Mouse (Mus musculus): ENCODE measurements around the gene Rnase12. TPM values are rescaled to one million over a fixed set of nuclear protein-coding genes. Genes with fewer than 3 reads are reported as not detected.
A peak's percentile ranks its signal among the peaks of the same experiment; 100 is the strongest.

Rnase12 gene
- total RNA-seq (2021): not detected
- long read RNA-seq, experiment 1: 0 reads
- long read RNA-seq, experiment 2: 0 reads

- DNase-seq (ENCODE audit: low spot score in 2 of 2): no peak
- intact Hi-C loops (cut with DNase I): no loop called here
These were observed at the start of gene Rnase12 for GRCm38 (mm10) chr14:51057401-51057831. Rnase12 (minus strand) TSS chr14:51057661.

- no peak for DNase-seq (ENCODE audit: low spot score in 2 of 2)
- intact Hi-C loops (cut with DNase I): no loop called here
These were observed 49.0 kb upstream of the Rnase12 start for GRCm38 (mm10) chr14:51106449-51106967.

- intact Hi-C loops (cut with DNase I): loop anchor here (2.0 to 5.0 kb wide), 4 partner anchors 70 to 243 kb away; no protein-coding TSS in a partner anchor
- no peak for DNase-seq (ENCODE audit: low spot score in 2 of 2)
These were observed 46.9 kb upstream of the Rnase12 start for GRCm38 (mm10) chr14:51104366-51104765.

GRCm38 (mm10) chr14:51103217-51103616 is 45.8 kb upstream of the Rnase12 start:
- DNase-seq (ENCODE audit: low spot score in 2 of 2): peak in 1 of 2 experiments; percentile 78
- intact Hi-C loops (cut with DNase I): loop anchor here (5.0 kb wide), 3 partner anchors 139 to 244 kb away; no protein-coding TSS in a partner anchor

- intact Hi-C loops (cut with DNase I): loop anchor here (5.0 kb wide), 3 partner anchors 141 to 246 kb away; no protein-coding TSS in a partner anchor
- DNase-seq (ENCODE audit: low spot score in 2 of 2): no peak
These were observed 43.8 kb upstream of the Rnase12 start for GRCm38 (mm10) chr14:51101284-51101683.

GRCm38 (mm10) chr14:51098921-51099320 is 41.5 kb upstream of the Rnase12 start:
- intact Hi-C loops (cut with DNase I): loop anchor here (5.0 kb wide), 1 partner anchor 72 kb away; no protein-coding TSS in a partner anchor
- no peak for DNase-seq (ENCODE audit: low spot score in 2 of 2)

GRCm38 (mm10) chr14:51098300-51098699 is 40.8 kb upstream of the Rnase12 start:
- peak; percentile 94 to 95 for DNase-seq (ENCODE audit: low spot score in 2 of 2)
- intact Hi-C loops (cut with DNase I): loop anchor here (5.0 kb wide), 1 partner anchor 71 kb away; no protein-coding TSS in a partner anchor

GRCm38 (mm10) chr14:51095736-51096524 is 38.5 kb upstream of the Rnase12 start:
- DNase-seq (ENCODE audit: low spot score in 2 of 2): no peak
- intact Hi-C loops (cut with DNase I): loop anchor here (5.0 kb wide), 1 partner anchor 69 kb away; no protein-coding TSS in a partner anchor

- intact Hi-C loops (cut with DNase I): loop anchor here (5.0 kb wide), 1 partner anchor 68 kb away; no protein-coding TSS in a partner anchor
These were observed 37.5 kb upstream of the Rnase12 start for GRCm38 (mm10) chr14:51094921-51095320.

GRCm38 (mm10) chr14:51094096-51094875 is 36.8 kb upstream of the Rnase12 start:
- DNase-seq (ENCODE audit: low spot score in 2 of 2): peak; percentile 36 to 64
- intact Hi-C loops (cut with DNase I): no loop called here

More at GRCm38 (mm10) chr14:51094921-51095320, 37.5 kb upstream of the Rnase12 start:
- no peak for DNase-seq (ENCODE audit: low spot score in 2 of 2)

GRCm38 (mm10) chr14:51093496-51093895 is 36.0 kb upstream of the Rnase12 start:
- intact Hi-C loops (cut with DNase I): no loop called here
- DNase-seq (ENCODE audit: low spot score in 2 of 2): no peak

- intact Hi-C loops (cut with DNase I): no loop called here
- DNase-seq (ENCODE audit: low spot score in 2 of 2): no peak
These were observed 34.7 kb upstream of the Rnase12 start for GRCm38 (mm10) chr14:51092073-51092620.

- peak in 1 of 2 experiments; percentile 34 for DNase-seq (ENCODE audit: low spot score in 2 of 2)
- intact Hi-C loops (cut with DNase I): no loop called here
These were observed 33.8 kb upstream of the Rnase12 start, which contains the start of the genes Rnase4 and Ang for GRCm38 (mm10) chr14:51090921-51091900. Rnase4 (plus strand) TSS chr14:51091077. Ang (plus strand) TSS chr14:51091150.

GRCm38 (mm10) chr14:51090077-51090781 is 32.8 kb upstream of the Rnase12 start:
- DNase-seq (ENCODE audit: low spot score in 2 of 2): peak; percentile 79 to 87
- intact Hi-C loops (cut with DNase I): no loop called here

GRCm38 (mm10) chr14:51089674-51090076 is 32.2 kb upstream of the Rnase12 start:
- intact Hi-C loops (cut with DNase I): loop anchor here (1.0 kb wide), 2 partner anchors 25 to 282 kb away; partner anchors contain the start of genes Ccnb1ip1 and Parp2
- DNase-seq (ENCODE audit: low spot score in 2 of 2): no peak

- intact Hi-C loops (cut with DNase I): loop anchor here (1.0 kb wide), 2 partner anchors 25 to 282 kb away; partner anchors contain the start of genes Ccnb1ip1 and Parp2
- DNase-seq (ENCODE audit: low spot score in 2 of 2): peak; percentile 98 to 99
These were observed 31.7 kb upstream of the Rnase12 start for GRCm38 (mm10) chr14:51088970-51089673.
